Mouse (Mus musculus) midbrain, embryonic 11.5 days (tissue): ENCODE data around the gene Dnm3. TPM values are rescaled to one million over a fixed set of nuclear protein-coding genes. Genes with fewer than 3 reads are reported as not detected.

Source experiments
- ATAC-seq: fragments of 200-750 bp; cut with Nextera tagmentation; 2 replicates; pipeline ENCODE4 v1.8.0; 2017; ENCODE audit warnings: moderate TSS enrichment, moderate library complexity; ENCODE audit not compliant: low FRiP score
- DNase-seq: peaks from one replicate; pipeline ENCODE4 v3.0.0; 2015; ENCODE audit warnings: low spot score; ENCODE audit errors: missing footprints
- H3K27ac ChIP-seq: fragments of 300-500 bp; sonication (generic); 2 replicates; pipeline ENCODE4 v1.5.1; 2014; ENCODE audit warnings: low read depth, low read length
- H3K27me3 ChIP-seq: fragments of 300-500 bp; sonication (generic); 2 replicates; pipeline ENCODE4 v1.6.1; 2014; ENCODE audit warnings: mild to moderate bottlenecking, low read length, moderate library complexity, mixed read lengths; ENCODE audit not compliant: control insufficient read depth, insufficient read depth
- H3K36me3 ChIP-seq: fragments of 300-500 bp; sonication (generic); 2 replicates; pipeline ENCODE4 v1.6.1; 2014; ENCODE audit warnings: mild to moderate bottlenecking, low read length, moderate library complexity, mixed read lengths; ENCODE audit not compliant: control insufficient read depth, insufficient read depth
- H3K4me1 ChIP-seq: fragments of 300-500 bp; sonication (generic); 2 replicates; pipeline ENCODE4 v1.6.1; 2014; ENCODE audit warnings: low read length; ENCODE audit not compliant: control insufficient read depth, insufficient read depth
- H3K4me2 ChIP-seq: fragments of 300-500 bp; sonication (generic); 2 replicates; pipeline ENCODE4 v1.6.1; 2014; ENCODE audit warnings: mild to moderate bottlenecking, moderate library complexity
- H3K4me3 ChIP-seq: fragments of 300-500 bp; sonication (generic); 2 replicates; pipeline ENCODE4 v1.5.1; 2014; ENCODE audit warnings: low read depth, low read length
- H3K9ac ChIP-seq: fragments of 300-500 bp; sonication (generic); 2 replicates; pipeline ENCODE4 v1.6.1; 2014; ENCODE audit warnings: low read length
- H3K9me3 ChIP-seq: fragments of 300-500 bp; sonication (generic); 2 replicates; pipeline ENCODE4 v1.6.1; 2016; ENCODE audit warnings: low read length; ENCODE audit not compliant: control insufficient read depth
- WGBS: fragments of 180-500 bp; shearing (Covaris S2); extraction: QIAGEN DNeasy Blood & Tissue Kit; methylation state at CpG from one replicate; pipeline ENCODE4 v1.1.7; 2014; 5-methylcytosine and 5-hydroxymethylcytosine counted together
- polyA plus RNA-seq: library from polyadenylated mRNA; unstranded; fragments of >200 nt; fragmentation: Nextera tagmentation; extraction: Ambion mirVana; gene quantifications from 2 replicates; pipeline ENCODE4 v1.2.1, GENCODE M21; 2014

Gene Dnm3
- polyA plus RNA-seq, 1 experiment from 2014 or later: 5.6 TPM

GRCm38 (mm10) chr1:162082711-162083110, 395.1 kb downstream of the Dnm3 start:
- H3K27ac ChIP-seq: no peak overlapping the region
- DNase-seq (no peak), ATAC-seq (no peak)
- no peaks in the 10 kb centered on the region for H3K27me3 ChIP-seq
- H3K9me3 ChIP-seq: no peaks in the 10 kb centered on the region
- no peaks in the 10 kb centered on the region for H3K36me3 ChIP-seq
- no peaks in the 10 kb centered on the region for H3K4me1 ChIP-seq
- 84% methylated on average over 7 of the region's 7 CpGs for WGBS
- no peak overlapping the region for H3K9ac ChIP-seq
- no peak overlapping the region for H3K4me3 ChIP-seq
- H3K4me2 ChIP-seq: no peak overlapping the region

- no peak for ATAC-seq
- no peak overlapping the region for H3K27ac ChIP-seq
- H3K9ac ChIP-seq: no peak overlapping the region
- no peak overlapping the region for H3K4me2 ChIP-seq
- H3K9me3 ChIP-seq: no peaks in the 10 kb centered on the region
- DNase-seq: no peak
- WGBS: 84% methylated on average over 8 of the region's 8 CpGs
- H3K4me3 ChIP-seq: no peak overlapping the region
- no peaks in the 10 kb centered on the region for H3K36me3 ChIP-seq
- H3K27me3 ChIP-seq: no peaks in the 10 kb centered on the region
- H3K4me1 ChIP-seq: no peaks in the 10 kb centered on the region
These were observed 396.0 kb downstream of the Dnm3 start for GRCm38 (mm10) chr1:162081693-162082372.

GRCm38 (mm10) chr1:162079989-162080388, 397.8 kb downstream of the Dnm3 start:
- no peaks in the 10 kb centered on the region for H3K4me1 ChIP-seq
- no peak for DNase-seq
- H3K4me3 ChIP-seq: no peak overlapping the region
- H3K36me3 ChIP-seq: no peaks in the 10 kb centered on the region
- 94% methylated on average over 7 of the region's 7 CpGs for WGBS
- H3K9ac ChIP-seq: no peak overlapping the region
- no peak overlapping the region for H3K4me2 ChIP-seq
- H3K27me3 ChIP-seq: no peaks in the 10 kb centered on the region
- no peak for ATAC-seq
- no peaks in the 10 kb centered on the region for H3K9me3 ChIP-seq
- no peak overlapping the region for H3K27ac ChIP-seq

GRCm38 (mm10) chr1:162077454-162077853, 400.4 kb downstream of the Dnm3 start:
- Histone ChIP-seq H3K27ac (no peak overlapping the region), H3K4me1 (no peaks in the 10 kb centered on the region), H3K4me2 (no peak overlapping the region), H3K36me3 (no peaks in the 10 kb centered on the region), H3K27me3 (no peaks in the 10 kb centered on the region), H3K4me3 (no peak overlapping the region), H3K9me3 (no peaks in the 10 kb centered on the region), H3K9ac (no peak overlapping the region)
- no peak for ATAC-seq
- peak; percentile 81 for DNase-seq
- 70% methylated on average over 6 of the region's 6 CpGs for WGBS

GRCm38 (mm10) chr1:162076581-162077001, 401.2 kb downstream of the Dnm3 start:
- 81% methylated on average over 10 of the region's 10 CpGs for WGBS
- Histone ChIP-seq H3K36me3 (no peaks in the 10 kb centered on the region), H3K27me3 (no peaks in the 10 kb centered on the region), H3K27ac (no peak overlapping the region), H3K4me1 (no peaks in the 10 kb centered on the region), H3K9ac (no peak overlapping the region), H3K4me3 (no peak overlapping the region), H3K4me2 (no peak overlapping the region), H3K9me3 (no peaks in the 10 kb centered on the region)
- ATAC-seq: no peak
- DNase-seq: no peak

GRCm38 (mm10) chr1:162075831-162076230, 402.0 kb downstream of the Dnm3 start:
- no peak overlapping the region for H3K4me3 ChIP-seq
- WGBS: 81% methylated on average over 10 of the region's 10 CpGs
- H3K4me1 ChIP-seq: no peaks in the 10 kb centered on the region
- no peaks in the 10 kb centered on the region for H3K27me3 ChIP-seq
- H3K4me2 ChIP-seq: no peak overlapping the region
- H3K9me3 ChIP-seq: no peaks in the 10 kb centered on the region
- H3K27ac ChIP-seq: no peak overlapping the region
- ATAC-seq: no peak
- peak; percentile 86 for DNase-seq
- no peaks in the 10 kb centered on the region for H3K36me3 ChIP-seq
- no peak overlapping the region for H3K9ac ChIP-seq

GRCm38 (mm10) chr1:162075416-162075815, 402.4 kb downstream of the Dnm3 start:
- DNase-seq (peak; percentile 83), ATAC-seq (no peak)
- H3K4me2 ChIP-seq: no peak overlapping the region
- no peaks in the 10 kb centered on the region for H3K9me3 ChIP-seq
- no peak overlapping the region for H3K4me3 ChIP-seq
- H3K27me3 ChIP-seq: no peaks in the 10 kb centered on the region
- H3K9ac ChIP-seq: no peak overlapping the region
- H3K36me3 ChIP-seq: no peaks in the 10 kb centered on the region
- no peaks in the 10 kb centered on the region for H3K4me1 ChIP-seq
- WGBS: 70% methylated on average over 4 of the region's 4 CpGs
- H3K27ac ChIP-seq: no peak overlapping the region

- Histone ChIP-seq H3K4me2 (no peak overlapping the region), H3K9me3 (no peaks in the 10 kb centered on the region), H3K4me3 (no peak overlapping the region), H3K27me3 (no peaks in the 10 kb centered on the region), H3K36me3 (no peaks in the 10 kb centered on the region), H3K9ac (no peak overlapping the region), H3K4me1 (no peaks in the 10 kb centered on the region), H3K27ac (no peak overlapping the region)
- 83% methylated on average over 17 of the region's 17 CpGs for WGBS
- peak; percentile 83 for DNase-seq
- no peak for ATAC-seq
These were observed 403.0 kb downstream of the Dnm3 start for GRCm38 (mm10) chr1:162074626-162075410.

- H3K4me2 ChIP-seq: no peak overlapping the region
- DNase-seq (peak; percentile 64), ATAC-seq (no peak)
- WGBS: 78% methylated on average over 7 of the region's 7 CpGs
- no peaks in the 10 kb centered on the region for H3K36me3 ChIP-seq
- no peak overlapping the region for H3K27ac ChIP-seq
- no peak overlapping the region for H3K9ac ChIP-seq
- H3K27me3 ChIP-seq: no peaks in the 10 kb centered on the region
- H3K4me3 ChIP-seq: no peak overlapping the region
- H3K9me3 ChIP-seq: no peaks in the 10 kb centered on the region
- no peaks in the 10 kb centered on the region for H3K4me1 ChIP-seq
These were observed 404.8 kb downstream of the Dnm3 start for GRCm38 (mm10) chr1:162072917-162073578.
